Mouse (Mus musculus) ES-E14 (cell line): ENCODE data around the gene Trpm1. TPM values are rescaled to one million over a fixed set of nuclear protein-coding genes. Genes with fewer than 3 reads are reported as not detected.

ENCODE experiments used
- DNase-seq: peaks from one replicate; pipeline ENCODE4 v3.0.0-alpha.2; 2013; ENCODE audit warnings: low read depth, low spot score
- H3K27ac ChIP-seq: 2 replicates; pipeline ENCODE4 v1.5.1; 2012; ENCODE audit warnings: low read depth, mild to moderate bottlenecking, low read length, moderate library complexity, mixed read lengths; ENCODE audit not compliant: poor library complexity, insufficient read depth, severe bottlenecking
- H3K36me3 ChIP-seq: 2 replicates; pipeline ENCODE4 v1.6.1; 2012; ENCODE audit warnings: mild to moderate bottlenecking, low read length, moderate library complexity, mixed read lengths; ENCODE audit not compliant: control insufficient read depth, poor library complexity, insufficient read depth, severe bottlenecking
- H3K4me1 ChIP-seq, 2 experiments: fragments of 150-350 bp in 1 of 2; sonication (generic) in 1 of 2; 2 replicates each; pipeline ENCODE4 v1.6.1; 2012; ENCODE audit warnings: low read length in 2 of 2, mild to moderate bottlenecking in 1 of 2, mixed read lengths in 1 of 2; ENCODE audit not compliant: control insufficient read depth in 2 of 2, insufficient read depth in 2 of 2, poor library complexity in 1 of 2
- H3K4me3 ChIP-seq, 2 experiments: fragments of 150-350 bp in 1 of 2; sonication (generic) in 1 of 2; 2 replicates each; pipeline ENCODE4 v1.5.1; 2012; ENCODE audit warnings: low read length in 2 of 2, low read depth in 1 of 2, mild to moderate bottlenecking in 1 of 2, mixed read lengths in 1 of 2; ENCODE audit not compliant: insufficient read depth in 1 of 2, poor library complexity in 1 of 2, severe bottlenecking in 1 of 2
- H3K9ac ChIP-seq: 2 replicates; pipeline ENCODE4 v1.6.1; 2012; ENCODE audit warnings: low read depth, mild to moderate bottlenecking, low read length, mixed read lengths; ENCODE audit not compliant: poor library complexity, insufficient read depth, severe bottlenecking
- H3K9me3 ChIP-seq: fragments of 150-350 bp; sonication (generic); 2 replicates; pipeline ENCODE4 v1.6.1; 2012; ENCODE audit warnings: low read depth, mild to moderate bottlenecking, low read length; ENCODE audit not compliant: control insufficient read depth, insufficient read depth
- CHD2 ChIP-seq: IDR thresholded peaks from 2 replicates; pipeline ENCODE4 v1.6.1; 2014; ENCODE audit warnings: mild to moderate bottlenecking, low read depth, low read length, inconsistent platforms
- HCFC1 ChIP-seq: IDR thresholded peaks from 2 replicates; pipeline ENCODE4 v1.6.1; 2012; ENCODE audit warnings: low read length, inconsistent platforms, borderline replicate concordance; ENCODE audit not compliant: insufficient read depth
- MAFK ChIP-seq: IDR thresholded peaks from 2 replicates; pipeline ENCODE4 v1.6.1; 2014; ENCODE audit warnings: mild to moderate bottlenecking, low read depth, low read length, inconsistent platforms; ENCODE audit not compliant: insufficient read depth
- ZC3H11A ChIP-seq: IDR thresholded peaks from 2 replicates; pipeline ENCODE4 v1.6.1; 2012; ENCODE audit warnings: low read depth, mild to moderate bottlenecking, inconsistent platforms, low read length, borderline replicate concordance
- ZNF384 ChIP-seq: IDR thresholded peaks from 2 replicates; pipeline ENCODE4 v1.6.1; 2012; ENCODE audit warnings: low read depth, low read length, inconsistent platforms
- in situ Hi-C, 2 experiments: fragments of 600-800 bp; cut with MboI; formaldehyde crosslinking; loops; one replicate each; pipeline ENCODE4 v1.15.1; 2025; ENCODE audit warnings: low sequenced_read_pairs in 2 of 2, inconsistent platforms in 1 of 2; ENCODE audit not compliant: unreplicated experiment in 2 of 2
- total RNA-seq: library from RNA; depleted of rRNA; stranded (reverse); fragments of 300-350 nt; gene quantifications from 2 replicates; pipeline ENCODE4 v1.2.3, GENCODE M21; 2012

The Trpm1 gene
- total RNA-seq, 1 experiment: 0.94 TPM

DNA sequence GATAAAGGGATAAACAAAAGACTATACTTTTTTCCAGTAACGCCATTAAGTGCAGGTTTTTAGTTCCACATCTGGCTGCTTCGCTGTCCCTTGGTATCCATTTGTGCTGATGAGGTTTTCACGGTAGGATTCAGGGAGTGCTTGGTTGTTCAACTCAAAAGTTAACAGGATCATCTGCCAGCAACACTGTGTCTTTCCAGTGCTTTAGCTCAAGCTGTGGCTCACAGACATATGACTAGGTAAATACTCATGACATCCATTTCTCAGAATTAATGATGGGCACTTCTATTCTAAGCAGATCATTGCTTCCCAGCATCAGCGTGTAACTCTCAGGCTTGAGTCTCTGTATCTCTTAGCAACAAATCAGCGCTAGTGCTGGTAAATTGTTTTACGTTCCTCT lies 90.7 kb downstream of the Trpm1 start:
- DNase-seq: no peak
- H3K4me3 ChIP-seq: no peak overlapping the region
- no peaks in the 10 kb centered on the region for H3K36me3 ChIP-seq
- H3K9ac ChIP-seq: no peak overlapping the region
- in situ Hi-C loops: no loop called here
- TF ChIP-seq HCFC1: no peak
- no peak for TF ChIP-seq CHD2
- TF ChIP-seq MAFK: no peak
- no peak for TF ChIP-seq ZC3H11A
- no peak for TF ChIP-seq ZNF384
- H3K9me3 ChIP-seq: no peaks in the 10 kb centered on the region
- H3K4me1 ChIP-seq: no peaks in the 10 kb centered on the region
- H3K27ac ChIP-seq: no peak overlapping the region

DNA sequence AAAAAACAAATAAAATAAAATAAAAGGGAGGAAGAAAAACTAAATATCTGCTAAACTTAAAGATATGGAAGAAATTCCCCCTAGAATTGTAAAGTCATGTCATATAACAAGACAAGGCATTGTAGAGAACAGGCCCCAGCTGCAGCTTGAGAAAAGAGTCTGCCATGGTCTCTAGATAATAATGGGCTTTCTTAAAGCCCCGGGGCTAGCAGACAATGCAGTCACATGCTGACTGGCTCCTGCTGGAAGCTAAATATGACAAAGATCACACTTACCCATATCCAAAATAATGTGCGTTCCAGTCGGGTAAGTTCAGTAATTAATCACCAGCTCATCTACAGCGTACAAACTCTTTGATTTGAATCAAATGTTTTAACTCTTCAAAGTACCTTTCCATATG lies 93.1 kb downstream of the Trpm1 start:
- H3K4me3 ChIP-seq: no peak overlapping the region
- DNase-seq: no peak
- H3K9ac ChIP-seq: no peak overlapping the region
- H3K27ac ChIP-seq: no peak overlapping the region
- in situ Hi-C loops: no loop called here
- TF ChIP-seq ZC3H11A (no peak), CHD2 (no peak), HCFC1 (no peak), ZNF384 (no peak), MAFK (no peak)
- H3K9me3 ChIP-seq: no peaks in the 10 kb centered on the region
- H3K4me1 ChIP-seq: no peaks in the 10 kb centered on the region
- H3K36me3 ChIP-seq: no peaks in the 10 kb centered on the region

DNA sequence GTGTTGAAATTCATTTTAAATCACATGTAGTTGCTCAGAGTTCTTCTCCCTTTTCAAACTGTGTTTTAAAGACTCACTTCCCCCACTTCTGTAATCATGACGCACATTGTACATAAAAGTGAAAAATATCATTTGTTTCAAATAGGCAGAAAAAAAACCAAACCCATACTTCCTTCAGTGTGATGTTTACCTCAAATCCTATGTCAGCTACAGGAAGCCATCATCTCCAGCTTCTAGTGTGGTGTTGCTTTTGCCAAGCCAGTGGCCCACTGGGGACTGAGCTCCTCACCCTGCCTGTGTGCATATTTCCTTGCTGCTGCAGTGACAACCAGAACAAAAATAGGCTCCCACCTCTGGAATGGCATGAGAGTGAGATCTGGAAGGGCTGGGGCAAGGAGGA lies 94.7 kb downstream of the Trpm1 start:
- H3K4me3 ChIP-seq: no peak overlapping the region
- no peak overlapping the region for H3K9ac ChIP-seq
- no peaks in the 10 kb centered on the region for H3K4me1 ChIP-seq
- H3K27ac ChIP-seq: no peak overlapping the region
- H3K36me3 ChIP-seq: no peaks in the 10 kb centered on the region
- TF ChIP-seq HCFC1 (no peak), ZNF384 (no peak), CHD2 (no peak), MAFK (no peak), ZC3H11A (no peak)
- in situ Hi-C loops: no loop called here
- no peaks in the 10 kb centered on the region for H3K9me3 ChIP-seq
- DNase-seq: no peak

DNA sequence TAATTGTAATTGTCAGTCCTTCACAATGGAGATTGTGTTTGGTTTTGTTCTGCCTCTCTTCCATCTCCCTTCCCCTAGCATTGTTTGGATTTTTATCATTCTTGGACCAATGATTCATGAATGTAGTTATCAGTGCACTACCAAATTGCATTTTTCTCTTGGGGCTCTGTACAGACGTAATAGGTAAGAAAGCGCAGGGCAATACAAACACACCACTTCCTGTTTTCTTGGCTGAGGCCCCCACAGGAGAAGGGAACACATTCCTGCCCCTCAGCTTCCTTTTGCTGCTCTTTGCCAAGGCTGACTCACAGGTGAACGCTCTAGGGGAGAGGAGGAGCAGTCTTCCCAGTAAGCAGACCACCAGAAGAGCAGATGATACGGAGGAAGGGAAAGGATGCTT lies 96.1 kb downstream of the Trpm1 start:
- Histone ChIP-seq H3K4me1 (no peaks in the 10 kb centered on the region), H3K9ac (no peak overlapping the region), H3K36me3 (no peaks in the 10 kb centered on the region), H3K9me3 (no peaks in the 10 kb centered on the region), H3K27ac (no peak overlapping the region), H3K4me3 (no peak overlapping the region)
- DNase-seq: no peak
- no peak for TF ChIP-seq CHD2
- no peak for TF ChIP-seq ZNF384
- no peak for TF ChIP-seq HCFC1
- no peak for TF ChIP-seq ZC3H11A
- no peak for TF ChIP-seq MAFK
- in situ Hi-C loops: no loop called here

DNA sequence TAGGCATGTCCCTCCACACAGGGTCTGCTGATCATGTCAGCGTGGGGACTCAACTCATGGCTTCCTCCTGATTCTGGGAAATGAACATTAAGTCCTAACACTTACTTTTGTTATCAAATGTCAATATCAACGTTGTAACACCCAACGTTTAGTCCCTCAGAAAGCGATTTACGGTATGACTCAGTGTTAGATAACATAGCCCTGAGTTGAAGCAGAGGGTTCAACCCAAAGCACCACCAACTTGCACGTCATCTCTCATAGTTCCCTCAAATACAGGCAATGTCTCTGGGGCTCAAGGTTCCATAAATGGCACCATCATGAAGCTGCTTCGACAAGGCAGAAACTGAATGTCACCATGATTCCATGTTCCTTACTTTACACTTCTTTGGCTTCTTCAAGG lies 96.8 kb downstream of the Trpm1 start:
- Histone ChIP-seq H3K9ac (no peak overlapping the region), H3K4me1 (no peaks in the 10 kb centered on the region), H3K9me3 (no peaks in the 10 kb centered on the region), H3K27ac (no peak overlapping the region), H3K36me3 (no peaks in the 10 kb centered on the region), H3K4me3 (no peak overlapping the region)
- no peak for TF ChIP-seq ZNF384
- TF ChIP-seq ZC3H11A: no peak
- no peak for TF ChIP-seq CHD2
- no peak for TF ChIP-seq HCFC1
- no peak for TF ChIP-seq MAFK
- in situ Hi-C loops: no loop called here
- no peak for DNase-seq
